Mouse (Mus musculus): ENCODE data around the gene Cd247.

GRCm38 (mm10) chr1:165751142-165751541 is 37.3 kb upstream of the Cd247 start:
- no peak for TF ChIP-seq MAX (IDR thresholded peaks at IDR 0.05; ENCODE audit: low read depth)
- TF ChIP-seq POLR2A (IDR thresholded peaks at IDR 0.05; ENCODE audit: insufficient read length, low read depth): no peak
- TF ChIP-seq POLR2AphosphoS2 (IDR thresholded peaks at IDR 0.05; ENCODE audit: insufficient read length, low read depth): no peak
- TF ChIP-seq TCF12 (IDR thresholded peaks at IDR 0.05; ENCODE audit: insufficient read depth, poor library complexity, severe bottlenecking): no peak
- TF ChIP-seq SRF (IDR thresholded peaks at IDR 0.05; ENCODE audit: control insufficient read depth, insufficient read length, low read depth): no peak
- no peak for TF ChIP-seq USF1 (IDR thresholded peaks at IDR 0.05; ENCODE audit: low read depth)
